Mouse (Mus musculus) heart, postnatal 25 days (tissue): Measurements from ENCODE around the gene Apobec4. TPM values are rescaled to one million over a fixed set of nuclear protein-coding genes. Genes with fewer than 3 reads are reported as not detected.

Source experiments
- DNase-seq: peaks from one replicate; pipeline ENCODE4 v3.0.0; 2022; ENCODE audit warnings: low spot score
- intact Hi-C: fragments of 180-260 bp; cut with DNase I; formaldehyde crosslinking; loops from one replicate; pipeline ENCODE4 v1.15.1; 2025
- total RNA-seq, 2 experiments: library from RNA; stranded (reverse); gene quantifications; 2 replicates each; pipeline ENCODE4 v1.2.3; 2021

The Apobec4 gene
- total RNA-seq, result not detected

- intact Hi-C loops, result no loop called here
- DNase-seq, result no peak
Measured at GRCm38 (mm10) chr1:152750312-152750965, at the start of gene Apobec4. TSS of gene Apobec4 (plus strand) at chr1:152750551.

- intact Hi-C loops, result no loop called here
Measured at GRCm38 (mm10) chr1:152701066-152701465, 49.3 kb upstream of the Apobec4 start.

GRCm38 (mm10) chr1:152702920-152703319 lies 47.4 kb upstream of the Apobec4 start:
- peak; percentile 26 for DNase-seq

More at GRCm38 (mm10) chr1:152701066-152701465, 49.3 kb upstream of the Apobec4 start:
- DNase-seq, result no peak

GRCm38 (mm10) chr1:152703941-152704340 lies 46.4 kb upstream of the Apobec4 start:
- intact Hi-C loops, result no loop called here
- DNase-seq, result no peak

More at GRCm38 (mm10) chr1:152702920-152703319, 47.4 kb upstream of the Apobec4 start:
- intact Hi-C loops, result no loop called here

- DNase-seq, result no peak
- intact Hi-C loops, result no loop called here
Measured at GRCm38 (mm10) chr1:152707560-152707959, 42.8 kb upstream of the Apobec4 start.

GRCm38 (mm10) chr1:152711037-152711436 lies 39.3 kb upstream of the Apobec4 start:
- intact Hi-C loops, result no loop called here
- DNase-seq, result no peak

GRCm38 (mm10) chr1:152713924-152714323 lies 36.4 kb upstream of the Apobec4 start:
- no peak for DNase-seq
- intact Hi-C loops, result no loop called here

- no peak for DNase-seq
- intact Hi-C loops, result no loop called here
Measured at GRCm38 (mm10) chr1:152714405-152714804, 35.9 kb upstream of the Apobec4 start.

GRCm38 (mm10) chr1:152717329-152717728 lies 33.0 kb upstream of the Apobec4 start:
- intact Hi-C loops, result no loop called here
- no peak for DNase-seq

GRCm38 (mm10) chr1:152718200-152718599 lies 32.2 kb upstream of the Apobec4 start:
- intact Hi-C loops, result no loop called here
- no peak for DNase-seq

GRCm38 (mm10) chr1:152720969-152721368 lies 29.4 kb upstream of the Apobec4 start:
- DNase-seq, result no peak
- intact Hi-C loops, result no loop called here

- no peak for DNase-seq
- intact Hi-C loops, result no loop called here
Measured at GRCm38 (mm10) chr1:152721535-152722198, 28.7 kb upstream of the Apobec4 start.

GRCm38 (mm10) chr1:152724286-152724685 lies 26.1 kb upstream of the Apobec4 start:
- DNase-seq, result no peak
- intact Hi-C loops, result loop anchor here (2.0 kb wide), 1 partner anchor 23 kb away; no protein-coding TSS in a partner anchor

GRCm38 (mm10) chr1:152726095-152726494 lies 24.3 kb upstream of the Apobec4 start:
- intact Hi-C loops, result no loop called here
- no peak for DNase-seq

GRCm38 (mm10) chr1:152727604-152728236 lies 22.6 kb upstream of the Apobec4 start:
- DNase-seq, result no peak
- intact Hi-C loops, result no loop called here

GRCm38 (mm10) chr1:152738793-152739192 lies 11.6 kb upstream of the Apobec4 start:
- intact Hi-C loops, result no loop called here
- peak; percentile 15 for DNase-seq

GRCm38 (mm10) chr1:152739374-152739773 lies 11.0 kb upstream of the Apobec4 start:
- intact Hi-C loops, result no loop called here
- no peak for DNase-seq

GRCm38 (mm10) chr1:152743095-152743826 lies 7.1 kb upstream of the Apobec4 start:
- intact Hi-C loops, result loop anchor here (10.0 kb wide), 1 partner anchor 358 kb away; the partner anchor contains the start of gene Tsen15
- DNase-seq, result no peak

GRCm38 (mm10) chr1:152746426-152746825 lies 3.9 kb upstream of the Apobec4 start:
- DNase-seq, result peak; percentile 46
- intact Hi-C loops, result loop anchor here (1.0 to 10.0 kb wide), 5 partner anchors 22 to 362 kb away; partner anchors contain the start of gene Tsen15

- DNase-seq, result peak; percentile 17
- intact Hi-C loops, result loop anchor here (5.0 to 10.0 kb wide), 3 partner anchors 107 to 364 kb away; partner anchors contain the start of gene Tsen15
Measured at GRCm38 (mm10) chr1:152749276-152749675, 1.1 kb upstream of the Apobec4 start.
